Mouse (Mus musculus) T-helper 2 cell (primary cell): Measurements from ENCODE around the gene Pkn1.

ENCODE experiments used
- in situ Hi-C: fragments of 300-600 bp; cut with MboI, MseI; formaldehyde crosslinking; loops from one replicate; pipeline ENCODE4 v1.15.1; 2025; ENCODE audit warnings: high pct_unique_total_duplicates

The Pkn1 gene

GRCm38 (mm10) chr8:83698661-83699453, at the start of gene Pkn1:
Pkn1 (minus strand) TSS chr8:83699179.
- in situ Hi-C loops = no loop called here

- in situ Hi-C loops = no loop called here
Observed at GRCm38 (mm10) chr8:83748708-83749107, 49.7 kb upstream of the Pkn1 start.

- in situ Hi-C loops = no loop called here
Observed at GRCm38 (mm10) chr8:83747661-83748346, 48.8 kb upstream of the Pkn1 start.

GRCm38 (mm10) chr8:83744070-83744469, 45.1 kb upstream of the Pkn1 start:
- in situ Hi-C loops = no loop called here

GRCm38 (mm10) chr8:83742968-83743367, 44.0 kb upstream of the Pkn1 start:
- in situ Hi-C loops = no loop called here

GRCm38 (mm10) chr8:83741849-83742655, 43.1 kb upstream of the Pkn1 start:
- in situ Hi-C loops = no loop called here

GRCm38 (mm10) chr8:83740976-83741741, 42.2 kb upstream of the Pkn1 start, which contains the start of gene Adgre5:
Adgre5 (minus strand) TSS chr8:83741326.
- in situ Hi-C loops = no loop called here

- in situ Hi-C loops = no loop called here
Observed at GRCm38 (mm10) chr8:83740586-83740975, 41.6 kb upstream of the Pkn1 start.

GRCm38 (mm10) chr8:83739711-83740468, 40.9 kb upstream of the Pkn1 start:
- in situ Hi-C loops = no loop called here

GRCm38 (mm10) chr8:83738949-83739710, 40.2 kb upstream of the Pkn1 start:
- in situ Hi-C loops = no loop called here

- in situ Hi-C loops = no loop called here
Observed at GRCm38 (mm10) chr8:83737852-83738562, 39.0 kb upstream of the Pkn1 start.

GRCm38 (mm10) chr8:83737346-83737745, 38.4 kb upstream of the Pkn1 start:
- in situ Hi-C loops = no loop called here

- in situ Hi-C loops = no loop called here
Observed at GRCm38 (mm10) chr8:83736681-83737080, 37.7 kb upstream of the Pkn1 start.

GRCm38 (mm10) chr8:83732919-83733318, 33.9 kb upstream of the Pkn1 start:
- in situ Hi-C loops = no loop called here

GRCm38 (mm10) chr8:83731906-83732305, 32.9 kb upstream of the Pkn1 start:
- in situ Hi-C loops = no loop called here

- in situ Hi-C loops = no loop called here
Observed at GRCm38 (mm10) chr8:83729009-83729807, 30.2 kb upstream of the Pkn1 start.

- in situ Hi-C loops = no loop called here
Observed at GRCm38 (mm10) chr8:83725521-83726102, 26.6 kb upstream of the Pkn1 start.
